Mouse (Mus musculus): ENCODE results near the gene Gan. TPM values are rescaled to one million over a fixed set of nuclear protein-coding genes. Genes with fewer than 3 reads are reported as not detected.

The Gan gene
- total RNA-seq, 2 experiments from 2014 or later = 22.7 to 27.0 TPM

GRCm38 (mm10) chr8:117156149-117156548 is 1.8 kb upstream of the Gan start:
- intact Hi-C loops (cut with DNase I) = no loop called here
- no peak for DNase-seq (ENCODE audit: extremely low spot score in 1 of 2, low spot score in 2 of 2)

- no peak for DNase-seq (ENCODE audit: extremely low spot score in 1 of 2, low spot score in 2 of 2)
- intact Hi-C loops (cut with DNase I) = no loop called here
Measured at GRCm38 (mm10) chr8:117156866-117157768, 818 bp upstream of the Gan start.

DNA sequence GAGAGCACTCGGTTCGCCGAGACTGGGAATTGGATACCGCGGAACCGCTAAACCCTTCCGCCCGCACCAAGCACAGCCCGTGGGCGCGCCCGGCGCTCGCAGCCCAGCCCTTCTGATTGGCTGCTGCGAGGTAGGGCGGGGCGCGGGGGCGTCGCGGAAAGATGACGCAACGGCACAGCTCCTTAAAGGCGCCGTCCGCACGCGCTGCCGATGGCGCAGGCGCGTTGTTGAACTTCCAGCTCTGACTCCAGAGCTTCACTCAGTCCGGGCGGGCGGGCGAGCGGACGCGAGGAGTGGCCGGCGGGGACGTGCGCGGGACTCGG is 205 bp upstream of the Gan start:
- intact Hi-C loops (cut with DNase I) = no loop called here
- DNase-seq (ENCODE audit: extremely low spot score in 1 of 2, low spot score in 2 of 2) = peak; percentile 97 to 98

- DNase-seq (ENCODE audit: extremely low spot score in 1 of 2, low spot score in 2 of 2) = no peak
- intact Hi-C loops (cut with DNase I) = no loop called here
Measured at GRCm38 (mm10) chr8:117159031-117159430, 1.1 kb downstream of the Gan start.

- intact Hi-C loops (cut with DNase I) = no loop called here
- peak in 1 of 2 experiments; percentile 10 for DNase-seq (ENCODE audit: extremely low spot score in 1 of 2, low spot score in 2 of 2)
Measured at GRCm38 (mm10) chr8:117164912-117165311, 7.0 kb downstream of the Gan start.

- DNase-seq (ENCODE audit: extremely low spot score in 1 of 2, low spot score in 2 of 2) = no peak
- intact Hi-C loops (cut with DNase I) = no loop called here
Measured at GRCm38 (mm10) chr8:117165542-117165941, 7.6 kb downstream of the Gan start.

DNA sequence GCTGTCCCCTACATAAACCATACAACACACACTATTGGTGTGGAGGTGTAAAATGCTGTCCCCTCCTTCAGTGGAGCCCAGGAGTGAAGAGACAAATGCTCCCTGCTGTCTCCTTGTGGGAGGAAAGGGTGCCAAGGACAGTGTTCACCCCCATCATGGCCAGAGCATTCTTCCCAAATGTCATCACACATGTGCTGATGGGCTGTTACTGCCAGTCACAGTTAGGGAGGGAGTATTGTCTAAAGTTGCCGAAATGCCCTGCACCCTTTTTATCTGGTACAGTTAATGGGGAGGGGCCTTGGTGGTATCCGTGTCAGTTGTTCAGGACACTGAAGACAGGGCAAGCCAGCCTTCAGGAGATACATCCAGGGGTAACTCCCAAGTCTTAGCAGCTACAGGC is 8.6 kb downstream of the Gan start:
- peak in 1 of 2 experiments; percentile 6 for DNase-seq (ENCODE audit: extremely low spot score in 1 of 2, low spot score in 2 of 2)

DNA sequence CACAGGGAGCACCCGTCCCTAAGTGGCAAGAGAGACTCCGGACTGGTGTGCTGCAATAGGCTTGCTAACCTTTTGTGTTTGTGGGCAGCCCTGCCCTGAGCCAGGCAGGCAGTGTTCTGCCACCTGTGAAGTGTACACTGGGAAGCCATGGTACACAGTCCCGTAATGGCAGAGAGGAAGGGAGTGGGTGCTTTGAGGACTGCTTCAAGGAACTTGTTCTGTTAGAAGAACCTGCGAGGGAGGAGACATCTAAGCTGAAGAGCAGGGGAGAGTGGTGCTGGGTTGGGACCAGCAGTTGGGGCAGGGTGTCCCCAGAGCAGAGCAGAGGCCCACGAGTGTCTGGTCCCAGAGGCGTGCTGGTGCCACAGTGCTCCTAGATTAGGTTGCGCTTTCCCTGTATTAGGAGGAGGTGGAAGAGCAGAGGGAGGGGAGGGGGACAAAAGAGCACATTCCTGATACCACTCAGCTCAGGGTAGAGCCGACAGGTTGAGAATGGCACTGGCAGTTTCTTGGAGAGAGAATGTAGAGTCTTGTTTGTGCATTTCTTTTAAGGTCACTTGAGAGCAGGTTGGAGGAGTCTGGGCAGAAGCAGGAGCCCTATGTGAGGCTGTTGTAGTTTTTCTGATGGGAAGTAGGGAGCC is 9.4 kb downstream of the Gan start:
- DNase-seq (ENCODE audit: extremely low spot score in 1 of 2, low spot score in 2 of 2) = no peak
- intact Hi-C loops (cut with DNase I) = no loop called here

More for the DNA sequence above, 8.6 kb downstream of the Gan start:
- intact Hi-C loops (cut with DNase I) = no loop called here

GRCm38 (mm10) chr8:117168378-117168777 is 10.4 kb downstream of the Gan start:
- intact Hi-C loops (cut with DNase I) = no loop called here
- no peak for DNase-seq (ENCODE audit: extremely low spot score in 1 of 2, low spot score in 2 of 2)

- no peak for DNase-seq (ENCODE audit: extremely low spot score in 1 of 2, low spot score in 2 of 2)
- intact Hi-C loops (cut with DNase I) = no loop called here
Measured at GRCm38 (mm10) chr8:117171826-117172225, 13.9 kb downstream of the Gan start.

- intact Hi-C loops (cut with DNase I) = no loop called here
- peak in 1 of 2 experiments; percentile 73 for DNase-seq (ENCODE audit: extremely low spot score in 1 of 2, low spot score in 2 of 2)
Measured at GRCm38 (mm10) chr8:117172904-117173303, 15.0 kb downstream of the Gan start.

DNA sequence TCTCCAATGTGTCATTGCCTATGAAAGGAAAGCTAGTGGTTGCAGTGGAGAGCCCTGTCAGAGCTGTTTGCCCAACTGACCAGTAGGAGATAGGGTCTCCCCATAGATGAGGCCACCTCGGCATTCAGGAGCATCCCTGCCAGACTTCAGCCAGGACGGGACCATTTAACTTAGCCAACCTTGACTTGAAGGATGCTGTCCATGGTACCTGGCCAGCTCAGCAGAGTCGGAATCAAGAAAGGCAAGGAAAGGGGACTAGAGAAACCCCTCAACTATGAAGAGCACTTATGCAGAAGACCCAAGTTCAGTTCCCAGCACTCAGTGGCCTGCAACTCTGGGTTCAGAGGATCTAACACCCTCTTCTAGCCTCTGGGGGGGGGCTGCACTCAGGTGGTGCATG is 15.8 kb downstream of the Gan start:
- DNase-seq (ENCODE audit: extremely low spot score in 1 of 2, low spot score in 2 of 2) = no peak
- intact Hi-C loops (cut with DNase I) = no loop called here

GRCm38 (mm10) chr8:117174536-117174935 is 16.6 kb downstream of the Gan start:
- intact Hi-C loops (cut with DNase I) = no loop called here
- DNase-seq (ENCODE audit: extremely low spot score in 1 of 2, low spot score in 2 of 2) = no peak

DNA sequence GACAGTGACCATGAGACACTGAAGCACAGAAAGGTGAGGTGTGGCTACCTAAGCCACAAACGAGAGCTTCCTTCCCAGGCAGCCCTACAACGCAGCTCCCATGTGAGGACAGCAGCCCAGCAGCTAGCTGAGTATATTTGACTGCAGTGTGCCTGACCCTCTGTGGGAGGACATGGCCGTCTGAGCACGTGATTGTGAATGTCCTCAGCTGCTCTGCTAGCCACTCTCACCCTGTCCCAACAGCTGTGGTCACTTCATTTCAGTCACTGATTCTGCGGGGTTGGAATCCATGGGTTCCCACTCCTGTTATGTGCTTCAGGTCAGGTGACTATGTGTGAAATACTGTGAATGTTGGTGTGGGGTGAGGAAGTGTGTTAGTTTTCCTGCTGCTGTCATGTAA is 18.4 kb downstream of the Gan start:
- intact Hi-C loops (cut with DNase I) = no loop called here
- DNase-seq (ENCODE audit: extremely low spot score in 1 of 2, low spot score in 2 of 2) = no peak

DNA sequence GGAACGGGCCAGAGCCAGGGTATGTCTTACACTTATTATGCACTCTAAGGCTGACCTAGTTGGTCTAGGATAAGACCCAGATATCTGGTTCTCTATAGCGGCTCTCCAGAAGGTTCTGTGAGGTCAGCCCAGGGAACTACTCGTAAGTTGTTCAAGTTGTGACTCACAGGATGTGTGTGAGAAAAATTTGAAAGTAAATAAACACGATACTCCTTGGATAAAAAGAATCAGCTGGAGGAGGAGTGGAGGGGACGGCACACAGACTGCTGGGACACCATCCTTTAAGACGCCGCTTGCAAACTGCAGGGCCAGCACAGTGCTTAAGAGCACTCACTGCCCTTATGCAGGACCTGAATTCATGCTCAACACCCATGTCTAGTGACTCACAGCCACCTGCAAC is 19.3 kb downstream of the Gan start:
- DNase-seq (ENCODE audit: extremely low spot score in 1 of 2, low spot score in 2 of 2) = no peak
- intact Hi-C loops (cut with DNase I) = no loop called here

- DNase-seq (ENCODE audit: extremely low spot score in 1 of 2, low spot score in 2 of 2) = no peak
- intact Hi-C loops (cut with DNase I) = no loop called here
Measured at GRCm38 (mm10) chr8:117178039-117178438, 20.1 kb downstream of the Gan start.

GRCm38 (mm10) chr8:117178676-117179075 is 20.7 kb downstream of the Gan start:
- intact Hi-C loops (cut with DNase I) = no loop called here
- DNase-seq (ENCODE audit: extremely low spot score in 1 of 2, low spot score in 2 of 2) = no peak

GRCm38 (mm10) chr8:117182746-117183145 is 24.8 kb downstream of the Gan start:
- DNase-seq (ENCODE audit: extremely low spot score in 1 of 2, low spot score in 2 of 2) = no peak
- intact Hi-C loops (cut with DNase I) = no loop called here

DNA sequence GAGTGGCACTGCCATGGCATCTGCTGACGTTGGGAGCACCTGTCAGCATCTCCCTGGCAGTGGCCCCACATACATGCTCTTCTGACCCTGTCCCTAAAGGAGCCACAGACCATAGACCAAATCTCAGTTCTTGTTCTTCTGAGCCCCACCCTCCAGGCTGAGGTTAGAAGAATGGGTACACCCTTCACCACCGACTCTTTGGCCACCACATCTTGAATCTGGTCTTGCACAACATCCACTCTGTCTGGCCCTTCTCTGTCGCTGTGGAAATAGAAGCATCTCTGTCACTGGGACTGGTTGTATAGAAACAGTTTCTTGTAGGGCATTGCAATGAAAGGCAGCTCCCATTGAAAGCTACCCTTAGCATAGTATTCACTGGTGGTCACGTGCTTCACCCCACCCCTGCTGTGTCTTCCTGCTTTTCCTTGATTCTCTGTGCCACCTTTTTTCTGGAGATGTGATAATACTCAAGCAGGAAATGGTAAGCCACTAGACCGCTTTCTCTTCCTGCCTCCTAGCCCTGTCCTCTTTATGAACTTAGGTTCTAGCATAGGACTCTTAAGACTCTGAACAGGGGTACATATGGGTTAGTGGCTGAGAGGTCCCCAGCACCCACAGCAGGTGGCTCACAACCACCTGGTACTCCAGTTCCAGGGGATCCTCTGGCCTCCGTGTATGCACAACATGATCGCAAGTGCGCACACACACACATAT is 25.9 kb downstream of the Gan start:
- no peak for DNase-seq (ENCODE audit: extremely low spot score in 1 of 2, low spot score in 2 of 2)
- intact Hi-C loops (cut with DNase I) = no loop called here

- peak; percentile 24 to 56 for DNase-seq (ENCODE audit: extremely low spot score in 1 of 2, low spot score in 2 of 2)
- intact Hi-C loops (cut with DNase I) = no loop called here
Measured at GRCm38 (mm10) chr8:117194355-117194754, 36.4 kb downstream of the Gan start.

Measured in left cerebral cortex, postnatal 10 days (tissue).